Mouse (Mus musculus): ENCODE data around the gene Aldh3b2.

DNA sequence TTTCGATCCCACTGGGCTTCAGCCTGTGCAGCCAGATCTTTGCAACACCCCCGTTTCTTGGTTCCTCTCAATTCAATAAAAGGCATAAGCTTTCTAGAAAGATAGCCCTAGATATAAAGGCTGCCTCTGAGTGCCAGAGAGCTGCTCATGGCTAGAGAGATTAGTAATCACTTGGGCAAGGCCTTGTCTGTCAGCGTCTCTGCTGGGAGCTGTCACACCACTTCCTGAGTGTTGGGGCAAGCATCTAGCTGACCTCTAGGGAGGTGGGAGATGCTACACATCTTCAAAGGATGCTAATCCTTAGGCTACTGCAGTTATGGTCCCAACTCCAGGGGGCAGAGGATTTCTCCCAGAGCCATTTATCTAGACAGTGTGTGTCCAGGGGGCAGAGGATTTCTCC is 4.9 kb upstream of the Aldh3b2 start:
- TF ChIP-seq CTCF (conservative IDR thresholded peaks at IDR 0.05; ENCODE audit: low read length) (no peak), NANOG (IDR thresholded peaks at IDR 0.05; ENCODE audit: borderline replicate concordance, low read length) (no peak)

All from E14TG2a.4 (cell line).